Mouse (Mus musculus) cerebellum, postnatal 4 days (tissue): Measurements from ENCODE around the gene Glipr2.

Experiments used
- DNase-seq, 2 experiments: peaks; one replicate each; pipeline ENCODE4 v3.0.0; 2022; ENCODE audit warnings: low spot score in 2 of 2, mixed read lengths in 1 of 2

Gene Glipr2

DNA sequence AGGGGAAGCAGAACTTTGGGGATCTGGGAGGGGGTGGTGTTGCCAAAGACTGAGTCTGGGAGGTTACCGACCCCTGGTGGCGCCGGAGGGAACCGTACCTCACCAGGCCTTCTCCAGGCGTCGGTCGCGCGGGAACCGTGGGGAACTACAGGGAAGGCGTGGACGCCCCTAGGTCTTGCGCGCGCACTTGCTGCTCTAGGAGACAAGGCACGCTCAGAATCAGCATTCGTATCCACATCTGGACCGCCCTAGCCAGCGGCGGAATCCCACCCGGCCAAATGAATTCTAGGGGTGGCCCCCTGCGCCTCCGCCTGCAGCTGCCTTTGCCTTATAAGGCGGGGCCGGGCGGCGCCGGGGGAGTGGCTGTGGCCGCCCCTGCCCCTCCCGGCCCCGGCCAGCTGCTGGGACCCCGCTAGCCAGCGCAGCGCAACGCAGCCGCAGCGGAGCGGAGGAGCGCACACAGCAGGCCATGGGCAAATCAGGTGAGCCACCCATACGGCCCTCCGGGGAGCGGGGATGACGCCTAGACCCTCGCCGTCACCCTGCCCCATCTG lies at the start of gene Glipr2:
TSS of gene Glipr2 (plus strand) at position 110 of the 554 bp plus-strand sequence.
- DNase-seq: peak; percentile 82 to 83

GRCm38 (mm10) chr4:43918221-43918620 lies 39.0 kb upstream of the Glipr2 start:
- no peak for DNase-seq

DNA sequence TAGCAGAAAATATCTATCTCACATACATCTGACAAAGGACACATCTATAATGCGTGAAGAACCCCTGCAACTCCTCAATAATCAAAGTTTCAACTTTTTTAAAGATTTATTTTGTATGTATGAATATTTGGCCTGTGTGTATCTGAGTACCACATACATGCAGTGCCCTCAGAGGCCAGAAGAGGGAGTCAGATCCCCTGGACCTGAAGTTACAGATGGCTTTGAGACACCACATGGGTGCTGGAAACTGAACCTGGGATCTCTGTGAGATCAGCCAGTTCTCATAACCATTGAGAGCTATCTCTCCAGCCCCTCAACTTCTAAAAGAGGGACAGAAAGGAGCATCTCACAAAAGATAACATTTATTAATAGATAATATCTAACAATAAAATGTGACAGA lies 36.6 kb upstream of the Glipr2 start:
- no peak for DNase-seq

DNA sequence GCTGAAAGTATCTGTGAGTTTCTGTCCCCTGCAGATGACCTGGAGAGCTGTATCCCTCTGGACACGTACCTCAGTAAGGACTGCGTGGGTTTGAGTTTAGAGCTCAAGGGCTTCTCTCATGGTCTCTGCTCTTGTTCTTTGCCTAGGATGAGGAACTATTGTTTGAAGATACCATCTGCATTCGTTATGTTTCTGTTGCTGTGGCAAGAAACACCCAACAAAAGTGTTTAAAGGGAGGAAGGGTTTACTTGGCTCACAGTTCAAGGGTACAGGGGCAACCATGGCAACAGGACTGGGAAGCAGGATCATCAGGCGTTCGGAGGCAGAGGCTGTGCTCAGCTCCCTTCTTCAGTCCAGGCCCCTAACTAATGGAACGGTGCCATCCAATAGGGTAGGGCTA lies 32.1 kb upstream of the Glipr2 start:
- DNase-seq: no peak

- DNase-seq: peak; percentile 76 to 85
Observed at GRCm38 (mm10) chr4:43925779-43926178, 31.4 kb upstream of the Glipr2 start.

DNA sequence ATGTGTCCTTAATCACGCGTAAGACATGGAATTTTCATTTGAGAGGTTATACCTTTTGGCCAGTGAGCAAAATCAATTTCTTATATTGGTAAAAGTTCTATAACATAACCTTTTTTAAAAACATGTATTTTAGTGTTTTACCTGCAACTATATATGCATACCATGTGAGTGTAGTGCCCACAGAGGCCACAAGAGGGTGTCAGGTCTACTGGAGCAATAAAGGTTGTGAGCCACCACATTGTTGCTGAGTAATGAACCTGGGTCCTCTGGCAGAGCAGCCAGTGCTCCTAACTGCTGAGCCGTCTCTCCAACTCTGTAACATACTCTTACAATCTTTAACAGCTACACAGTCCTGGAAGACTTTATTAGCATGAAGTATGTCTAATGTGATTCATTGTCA lies 29.4 kb upstream of the Glipr2 start:
- DNase-seq: peak in 1 of 2 experiments; percentile 23

GRCm38 (mm10) chr4:43931877-43932276 lies 25.3 kb upstream of the Glipr2 start:
- no peak for DNase-seq

GRCm38 (mm10) chr4:43936186-43936585 lies 21.0 kb upstream of the Glipr2 start:
- no peak for DNase-seq

GRCm38 (mm10) chr4:43936749-43937674 lies 20.2 kb upstream of the Glipr2 start:
- no peak for DNase-seq

DNA sequence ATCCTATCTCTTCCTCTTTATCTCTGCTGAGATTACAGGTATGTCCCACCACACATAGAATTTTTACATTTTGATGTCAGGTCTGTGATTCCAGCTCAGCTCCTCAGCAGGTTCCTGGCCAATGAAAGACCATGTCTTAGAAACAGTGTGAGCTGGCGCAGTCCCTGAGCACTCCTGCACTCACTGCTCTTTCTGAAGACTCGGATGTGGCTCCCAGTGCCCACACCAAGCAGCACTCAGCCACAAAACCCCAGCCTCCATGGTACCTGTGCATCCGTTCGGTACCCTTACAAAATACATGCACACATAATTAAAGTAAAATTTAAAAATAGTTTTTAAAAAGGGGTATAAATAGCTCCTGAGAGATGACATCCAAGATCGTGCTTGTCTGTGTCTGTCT lies 15.9 kb upstream of the Glipr2 start:
- no peak for DNase-seq

DNA sequence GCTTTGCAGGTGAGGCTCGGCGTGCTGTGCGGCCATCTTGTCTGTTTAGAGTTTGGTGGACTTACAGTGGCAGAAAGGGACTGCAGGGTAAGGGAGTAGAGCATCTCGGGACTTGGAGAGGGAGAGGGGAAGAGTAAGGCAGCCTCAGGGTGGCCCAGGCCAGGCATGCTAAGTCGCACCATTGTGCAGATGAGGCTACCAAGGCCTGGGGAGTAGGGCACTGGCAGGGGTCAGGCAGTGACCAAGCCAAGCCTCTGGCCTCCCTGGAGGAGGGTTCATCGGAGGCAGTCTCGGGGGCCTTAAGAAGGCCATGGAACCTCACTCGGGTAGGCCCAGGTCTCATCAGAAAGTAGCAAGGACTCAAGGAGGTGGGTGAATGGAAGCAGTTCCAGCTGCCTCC lies 14.8 kb upstream of the Glipr2 start:
- DNase-seq: no peak

DNA sequence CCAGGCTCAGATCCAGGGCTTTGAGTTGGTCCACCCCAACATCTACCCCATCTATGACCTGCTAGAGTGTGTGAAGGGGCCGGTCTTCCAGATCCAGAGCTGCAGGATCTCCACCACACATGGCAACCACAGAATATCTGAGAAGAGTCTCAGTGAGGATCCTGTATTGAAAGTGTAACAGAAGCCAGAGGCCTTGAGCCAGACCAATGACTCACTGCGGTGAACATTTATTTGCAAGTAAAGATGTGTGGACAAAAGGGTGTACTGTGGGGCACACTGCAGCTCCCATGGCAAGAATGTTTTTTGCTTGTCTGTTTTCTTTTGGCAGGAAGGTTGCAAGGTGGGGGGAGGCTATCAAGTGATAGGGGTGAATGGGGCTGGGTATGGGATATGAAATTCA lies 9.6 kb upstream of the Glipr2 start:
- DNase-seq: no peak

DNA sequence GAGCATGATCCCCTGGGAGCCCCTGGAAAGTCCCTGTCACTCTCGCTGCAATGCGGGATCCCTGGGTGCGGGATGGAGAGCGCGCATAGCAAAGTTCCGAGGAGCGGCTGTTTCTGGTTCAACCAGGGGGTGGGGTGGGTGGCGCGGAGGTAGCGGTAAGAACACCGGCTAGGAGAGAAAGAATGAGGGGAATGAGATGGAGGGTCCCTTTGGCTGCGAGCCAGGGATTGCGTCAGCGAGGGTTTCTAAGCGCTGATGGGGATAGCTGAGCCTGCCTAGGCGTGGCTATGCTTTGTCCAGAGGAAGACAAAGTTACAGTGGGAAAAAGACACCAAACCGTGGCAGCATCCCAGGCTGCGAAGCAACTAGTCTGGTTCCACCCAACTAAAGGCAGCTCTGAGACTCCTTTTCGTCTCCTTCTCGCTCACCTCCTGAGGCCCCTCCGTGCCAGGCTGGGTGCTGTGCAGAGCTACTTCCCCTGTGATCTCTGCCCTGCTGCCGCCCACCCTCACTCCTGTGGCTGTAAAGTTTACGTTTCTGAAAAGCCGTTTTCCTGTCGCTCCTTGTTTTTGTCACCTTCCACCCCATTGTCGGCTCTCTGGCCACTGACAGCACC lies 753 bp downstream of the Glipr2 start:
- peak in 1 of 2 experiments; percentile 63 for DNase-seq

DNA sequence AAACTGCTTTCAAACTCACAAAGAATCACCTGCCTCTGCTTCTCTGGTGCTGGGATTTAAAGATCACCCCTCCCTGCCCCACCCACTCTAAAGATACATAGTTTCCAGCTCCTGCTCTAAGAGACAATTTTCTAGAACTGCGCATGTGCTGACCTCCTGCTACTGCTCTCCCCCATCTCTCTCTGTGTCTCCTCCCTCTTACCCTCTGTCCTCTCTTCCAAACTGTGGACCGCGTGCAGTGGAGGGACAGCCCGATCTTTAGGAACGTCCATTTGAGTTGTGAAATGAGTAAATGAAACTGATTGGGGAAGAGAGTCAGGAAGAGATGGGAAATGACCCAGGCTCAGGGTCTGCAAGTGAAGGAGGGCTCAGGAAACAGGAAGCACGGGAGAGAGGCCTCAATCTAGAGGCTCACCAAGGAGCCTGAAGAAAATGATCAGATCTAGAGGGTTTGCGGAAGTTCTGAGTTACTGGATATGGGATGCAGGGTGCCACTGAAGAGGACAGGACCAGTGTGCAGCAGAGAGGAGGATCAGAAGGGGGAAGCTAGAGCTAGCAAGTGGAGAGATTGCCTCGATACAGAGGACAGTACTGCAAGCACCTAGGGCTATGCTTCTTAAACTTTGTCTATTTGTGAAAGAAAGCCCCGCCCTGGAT lies 2.5 kb downstream of the Glipr2 start:
- DNase-seq: no peak

GRCm38 (mm10) chr4:43960207-43960606 lies 3.0 kb downstream of the Glipr2 start:
- DNase-seq: no peak

GRCm38 (mm10) chr4:43964326-43964833 lies 7.2 kb downstream of the Glipr2 start:
- DNase-seq: no peak

- DNase-seq: no peak
Observed at GRCm38 (mm10) chr4:43964951-43965684, 7.9 kb downstream of the Glipr2 start.

- DNase-seq: no peak
Observed at GRCm38 (mm10) chr4:43965856-43966535, 8.8 kb downstream of the Glipr2 start.

- DNase-seq: peak; percentile 39 to 56
Observed at GRCm38 (mm10) chr4:43968650-43969049, 11.4 kb downstream of the Glipr2 start.

DNA sequence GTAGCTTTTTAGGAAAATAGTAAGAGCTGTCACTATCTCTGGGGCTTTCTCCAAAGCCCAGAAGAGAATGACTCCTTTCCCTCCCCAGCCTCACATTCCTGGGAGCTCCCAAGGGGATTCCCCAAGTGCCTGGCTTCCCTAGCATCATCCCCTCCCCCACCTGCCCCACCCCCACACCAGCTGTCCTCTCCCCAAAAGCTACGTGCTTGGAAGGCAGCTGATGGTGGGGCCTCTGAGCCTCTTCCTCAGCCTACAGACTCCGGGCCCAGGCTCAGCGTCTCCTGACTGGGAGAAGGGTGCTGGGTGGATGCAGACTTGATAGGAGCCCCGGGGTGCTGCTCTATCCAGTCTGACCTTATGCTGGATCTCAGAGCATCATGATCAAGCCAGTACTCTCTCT lies 12.2 kb downstream of the Glipr2 start:
- no peak for DNase-seq
